ENCODE assay signal across 13 mouse cellular contexts in the genomic region with DNA sequence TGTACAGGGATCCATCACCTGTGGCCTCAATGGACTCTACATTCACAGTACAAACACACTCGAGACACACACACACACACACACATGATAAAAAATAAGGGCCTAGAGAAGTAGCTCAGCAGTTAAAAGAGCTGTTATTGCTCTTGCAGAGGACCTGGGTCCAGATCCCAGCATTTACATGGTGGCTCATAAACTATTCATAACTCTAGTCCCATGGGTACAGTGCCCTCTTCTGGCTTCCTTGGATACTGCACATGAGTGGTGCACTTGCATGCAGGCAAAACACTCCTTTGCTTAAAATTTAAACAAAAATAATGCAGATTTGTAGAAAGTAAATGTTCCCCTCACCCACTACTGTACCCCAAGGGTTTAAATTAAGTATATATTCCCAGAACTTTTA. TPM values are rescaled to one million over a fixed set of nuclear protein-coding genes. Genes with fewer than 3 reads are reported as not detected.
A peak's percentile ranks its signal among the peaks of the same experiment; 100 is the strongest.
DNase-seq lines count a peak whose midpoint lies in the region; ATAC-seq and TF ChIP-seq lines count a peak whose summit lies in the region.
"Had no signal": no experiment of that assay in that cellular context is flagged by ENCODE, and none has a peak within 500 bp of the region (broad histone marks: within the 10 kb centered on the region; RNA-seq: fewer than 3 reads in every experiment).

No protein-coding gene starts in this region.

- no peak overlapping the region for H3K4me3 ChIP-seq in cerebellum, adult 2 months (replicated peaks; ENCODE audit: insufficient read depth, low read depth, low read length)
- H3K4me3 ChIP-seq in liver, adult 2 months (ENCODE audit: insufficient read depth, low read depth, low read length): no peak overlapping the region
- no peak overlapping the region for H3K4me3 ChIP-seq in liver, embryonic 12.5 days
- H3K4me3 ChIP-seq: megakaryocyte, embryonic 14.5 days had no signal

- no peaks in the 10 kb centered on the region for H3K4me1 ChIP-seq in cerebellum, adult 2 months (ENCODE audit: control insufficient read depth, insufficient read depth, low read length)
- H3K4me1 ChIP-seq in liver, adult 2 months (ENCODE audit: control insufficient read depth, insufficient read depth, low read length): no peaks in the 10 kb centered on the region
- no peaks in the 10 kb centered on the region for H3K4me1 ChIP-seq in liver, embryonic 12.5 days

- peaks cover 12% of the 10 kb centered on the region for H3K36me3 ChIP-seq in liver, adult 2 months (ENCODE audit: control insufficient read depth, insufficient read depth, low read length)
- peaks cover 54% of the 10 kb centered on the region for H3K36me3 ChIP-seq in liver, embryonic 12.5 days

- no peaks in the 10 kb centered on the region for H3K27me3 ChIP-seq in cerebellum, adult 2 months (ENCODE audit: control insufficient read depth, insufficient read depth, low read length)
- H3K27me3 ChIP-seq in liver, adult 2 months (ENCODE audit: control insufficient read depth, insufficient read depth, low read length): no peaks in the 10 kb centered on the region
- no peaks in the 10 kb centered on the region for H3K27me3 ChIP-seq in liver, embryonic 12.5 days (replicated peaks)
- H3K27me3 ChIP-seq: megakaryocyte, embryonic 14.5 days had no signal

- TF ChIP-seq POLR2A in cerebellum, adult 2 months (IDR thresholded peaks at IDR 0.05; ENCODE audit: borderline replicate concordance, insufficient read depth, low read length): no peak
- no peak for TF ChIP-seq POLR2A in liver, adult 2 months (IDR thresholded peaks at IDR 0.05; ENCODE audit: extremely low read depth, insufficient read depth, low read length)

- no peak overlapping the region for H3K4me2 ChIP-seq in liver, embryonic 12.5 days

- no peaks in the 10 kb centered on the region for H3K9me3 ChIP-seq in liver, embryonic 12.5 days (replicated peaks)
- H3K9me3 ChIP-seq: megakaryocyte, embryonic 14.5 days had no signal

- 97% methylated on average over 1 of the region's 1 CpGs for WGBS in cerebellum, adult 2 months
- 93% methylated on average over 1 of the region's 1 CpGs for WGBS in liver, adult 2 months
- WGBS in liver, embryonic 12.5 days (ENCODE audit: insufficient replicate concordance): 57% methylated on average over 1 of the region's 1 CpGs

- DNase-seq in cerebellum, adult 2 months: no peak
- DNase-seq in cerebellum, postnatal 36 days: no peak
- no peak for DNase-seq in liver, adult 2 months (ENCODE audit: extremely low read depth, low read depth, low spot score)
- DNase-seq in R1 (ENCODE audit: low read depth, low spot score): peak; percentile 46
- DNase-seq in adrenal gland, adult 2 months: no peak
- no peak for DNase-seq in cerebellum, adult 8-10 months
- DNase-seq: layer of hippocampus, postnatal 36 days had no signal

- no peak overlapping the region for H3K9ac ChIP-seq in liver, adult 2 months (ENCODE audit: low read depth, low read length)
- no peak overlapping the region for H3K9ac ChIP-seq in liver, embryonic 12.5 days

- H3K79me2 ChIP-seq in liver, adult 2 months (ENCODE audit: control insufficient read depth, insufficient read depth, low read length): no peaks in the 10 kb centered on the region

- no peak overlapping the region for H3K27ac ChIP-seq in cerebellum, adult 2 months (ENCODE audit: insufficient read depth, low read length)
- H3K27ac ChIP-seq in liver, adult 2 months (replicated peaks; ENCODE audit: insufficient read depth, low read depth, low read length): no peak overlapping the region
- H3K27ac ChIP-seq in liver, embryonic 12.5 days: no peak overlapping the region

- ATAC-seq in liver, embryonic 12.5 days: no peak
- peak; percentile 62 for ATAC-seq in megakaryocyte progenitor cell, adult 5-6 weeks (replicated peaks; ENCODE audit: poor library complexity)

- peak; percentile 15; the same call in 1 of the 2 replicates for TF ChIP-seq CTCF in cerebellum, adult 2 months (IDR thresholded peaks at IDR 0.05; ENCODE audit: borderline replicate concordance, insufficient read depth, low read depth, low read length)
- peak; percentile 1; the same call in 1 of the 2 replicates for TF ChIP-seq CTCF in liver, adult 2 months (IDR thresholded peaks at IDR 0.05; ENCODE audit: low read depth, low read length)

RNA-seq across cellular contexts. Expression of a gene that starts 8.7 kb away (rescaled TPM):
- polyA plus RNA-seq in cerebellum, adult 2 months (2012; rRNA removed): not detected in 2 replicates
- not detected in 2 replicates for total RNA-seq in liver, adult 2 months (2014; rRNA removed)
- not detected in 2 replicates for polyA plus RNA-seq in liver, adult 2 months (2012; rRNA removed)
- not detected in 2 replicates for polyA plus RNA-seq in liver, embryonic 12.5 days (2016; fragmentation: Nextera tagmentation; extraction: Ambion mirVana)
- not detected in 2 replicates for total RNA-seq in megakaryocyte progenitor cell, adult 5-6 weeks (2015)
- not detected in 2 replicates for total RNA-seq in megakaryocyte progenitor cell, adult 5-6 weeks (2017)
- not detected for total RNA-seq in adrenal gland, adult 2 months (2021)
- polyA plus RNA-seq in adrenal gland, adult 2 months (2012; rRNA removed): not detected in 2 replicates
- total RNA-seq: layer of hippocampus, postnatal 36 days had no signal
- polyA plus RNA-seq: C2C12; frontal cortex, adult 2 months had no signal

RNA-seq across cellular contexts. Expression of a gene that starts 11.5 kb away (rescaled TPM):
- not detected in 2 replicates for polyA plus RNA-seq in cerebellum, adult 2 months (2012; rRNA removed)
- not detected in 2 replicates for total RNA-seq in liver, adult 2 months (2014; rRNA removed)
- polyA plus RNA-seq in liver, adult 2 months (2012; rRNA removed): not detected in 2 replicates
- polyA plus RNA-seq in liver, embryonic 12.5 days (2016; fragmentation: Nextera tagmentation; extraction: Ambion mirVana): not detected in 2 replicates
- total RNA-seq in megakaryocyte progenitor cell, adult 5-6 weeks (2015): not detected in 2 replicates
- not detected in 2 replicates for total RNA-seq in megakaryocyte progenitor cell, adult 5-6 weeks (2017)
- total RNA-seq in adrenal gland, adult 2 months (2021): not detected
- not detected in 2 replicates for polyA plus RNA-seq in adrenal gland, adult 2 months (2012; rRNA removed)
- total RNA-seq: layer of hippocampus, postnatal 36 days had no signal
- polyA plus RNA-seq: C2C12; frontal cortex, adult 2 months; heart, embryonic 16.5 days had no signal

RNA-seq across cellular contexts. Expression of a gene that starts 34.8 kb away (rescaled TPM):
- 396 and 404 TPM in 2 replicates for polyA plus RNA-seq in cerebellum, adult 2 months (2012; rRNA removed)
- total RNA-seq in liver, adult 2 months (2014; rRNA removed): 55.2 and 58.3 TPM in 2 replicates
- polyA plus RNA-seq in liver, adult 2 months (2012; rRNA removed): 32.4 and 38.1 TPM in 2 replicates
- polyA plus RNA-seq in liver, embryonic 12.5 days (2016; fragmentation: Nextera tagmentation; extraction: Ambion mirVana): 208 TPM in 2 replicates
- 118 and 129 TPM in 2 replicates for total RNA-seq in megakaryocyte progenitor cell, adult 5-6 weeks (2015)
- total RNA-seq in megakaryocyte progenitor cell, adult 5-6 weeks (2017): 65.0 and 106 TPM in 2 replicates
- total RNA-seq in adrenal gland, adult 2 months (2021): 100 to 1,000 TPM; 133 to 135 TPM
- 242 and 318 TPM in 2 replicates for polyA plus RNA-seq in adrenal gland, adult 2 months (2012; rRNA removed)
